Mouse (Mus musculus) midbrain, embryonic 15.5 days (tissue): ENCODE results near the gene Smug1. TPM values are rescaled to one million over a fixed set of nuclear protein-coding genes. Genes with fewer than 3 reads are reported as not detected.

Experiments
- ATAC-seq: fragments of 200-750 bp; cut with Nextera tagmentation; replicated peaks from 2 replicates; pipeline ENCODE4 v1.8.0; 2017; ENCODE audit warnings: moderate TSS enrichment
- H3K27ac ChIP-seq: fragments of 300-500 bp; sonication (generic); 2 replicates; pipeline ENCODE4 v1.5.1; 2015; ENCODE audit warnings: mild to moderate bottlenecking, inconsistent platforms
- H3K27me3 ChIP-seq: fragments of 300-500 bp; sonication (generic); replicated peaks from 2 replicates; pipeline ENCODE4 v1.6.1; 2015; ENCODE audit warnings: inconsistent platforms
- H3K36me3 ChIP-seq: fragments of 300-500 bp; sonication (generic); replicated peaks from 2 replicates; pipeline ENCODE4 v1.6.1; 2015; ENCODE audit warnings: inconsistent platforms
- H3K4me1 ChIP-seq: fragments of 300-500 bp; sonication (generic); 2 replicates; pipeline ENCODE4 v1.6.1; 2015; ENCODE audit warnings: inconsistent platforms
- H3K4me2 ChIP-seq: fragments of 300-500 bp; sonication (generic); 2 replicates; pipeline ENCODE4 v1.6.1; 2015; ENCODE audit warnings: inconsistent platforms, mild to moderate bottlenecking, moderate library complexity
- H3K4me3 ChIP-seq: fragments of 300-500 bp; sonication (generic); 2 replicates; pipeline ENCODE4 v1.5.1; 2015; ENCODE audit warnings: mild to moderate bottlenecking, inconsistent platforms
- H3K9ac ChIP-seq: fragments of 300-500 bp; sonication (generic); 2 replicates; pipeline ENCODE4 v1.6.1; 2015; ENCODE audit warnings: mild to moderate bottlenecking, inconsistent platforms
- H3K9me3 ChIP-seq: fragments of 300-500 bp; sonication (generic); 2 replicates; pipeline ENCODE4 v1.6.1; 2016; ENCODE audit warnings: inconsistent platforms
- WGBS: fragments of 180-500 bp; shearing (Covaris S2); methylation state at CpG from one replicate; pipeline ENCODE4 v1.1.7; 2015; ENCODE audit warnings: mixed read lengths; 5-methylcytosine and 5-hydroxymethylcytosine counted together
- polyA plus RNA-seq: library from polyadenylated mRNA; unstranded; fragments of >200 nt; fragmentation: Nextera tagmentation; extraction: Ambion mirVana; gene quantifications from 2 replicates; pipeline ENCODE4 v1.2.1, GENCODE M21; 2015

Gene Smug1
- polyA plus RNA-seq, 1 experiment from 2014 or later = 24.2 TPM

DNA sequence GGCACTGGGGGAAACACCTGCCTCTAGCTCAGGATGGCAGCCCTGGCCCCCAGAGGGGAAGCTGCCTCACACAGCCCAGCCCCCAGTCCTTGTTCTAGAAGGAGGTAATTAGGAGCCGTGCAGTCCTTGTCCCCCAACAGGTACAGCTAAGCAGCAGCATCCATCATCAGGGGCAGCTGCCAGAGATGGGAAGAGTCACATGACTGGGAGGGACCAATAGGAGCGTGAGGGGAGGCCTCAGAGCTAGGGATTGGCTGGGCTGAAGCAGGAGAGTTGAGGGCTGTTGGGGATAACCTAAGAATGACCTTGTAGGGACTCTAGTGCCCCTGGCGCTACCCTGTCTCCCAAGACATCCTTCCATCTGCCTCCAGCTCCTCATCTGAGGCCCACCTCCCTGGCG, 33.1 kb downstream of the Smug1 start:
- Histone ChIP-seq H3K27me3 (0 out of 2 replicates have a peak, but pooled peaks cover 5% of the 10 kb centered on the region), H3K4me2 (no peak overlapping the region), H3K27ac (0 out of 2 replicates have a peak overlapping the region, but pooled peaks have one; percentile 31)

DNA sequence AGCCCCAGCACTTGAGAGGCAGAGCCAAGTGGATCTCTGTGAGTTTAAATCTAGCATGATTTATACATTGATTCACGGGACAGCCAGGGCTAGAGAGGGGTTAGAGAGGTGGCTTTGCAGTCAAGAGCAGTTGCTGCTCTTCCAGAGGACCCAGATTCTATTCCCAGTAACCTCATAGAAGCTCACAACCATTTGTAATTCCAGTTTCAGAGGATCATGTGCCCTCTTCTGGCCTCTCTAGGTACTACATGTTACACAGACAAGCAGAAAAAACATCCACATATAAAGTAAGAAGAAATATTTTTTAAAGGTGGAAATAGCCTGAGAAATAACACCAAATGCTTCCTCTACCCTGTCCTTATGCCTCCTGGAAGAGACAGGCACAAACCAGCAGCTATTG, 36.2 kb downstream of the Smug1 start:
- H3K4me3 ChIP-seq = no peak overlapping the region
- WGBS = 36% methylated on average over 1 of the region's 1 CpGs
- no peak overlapping the region for H3K27ac ChIP-seq
- peaks cover 21% of the 10 kb centered on the region for H3K4me1 ChIP-seq
- H3K27me3 ChIP-seq = peaks cover 5% of the 10 kb centered on the region; the same call in 1 of the 2 replicates
- no peaks in the 10 kb centered on the region for H3K9me3 ChIP-seq
- ATAC-seq = no peak
- H3K36me3 ChIP-seq = no peaks in the 10 kb centered on the region
- H3K9ac ChIP-seq = no peak overlapping the region
- no peak overlapping the region for H3K4me2 ChIP-seq

More for the DNA sequence above, 33.1 kb downstream of the Smug1 start:
- Histone ChIP-seq H3K36me3 (no peaks in the 10 kb centered on the region), H3K9ac (no peak overlapping the region), H3K4me3 (no peak overlapping the region), H3K9me3 (no peaks in the 10 kb centered on the region), H3K4me1 (peaks cover 22% of the 10 kb centered on the region)
- 18% methylated on average over 4 of the region's 4 CpGs for WGBS
- ATAC-seq = peak; percentile 80

DNA sequence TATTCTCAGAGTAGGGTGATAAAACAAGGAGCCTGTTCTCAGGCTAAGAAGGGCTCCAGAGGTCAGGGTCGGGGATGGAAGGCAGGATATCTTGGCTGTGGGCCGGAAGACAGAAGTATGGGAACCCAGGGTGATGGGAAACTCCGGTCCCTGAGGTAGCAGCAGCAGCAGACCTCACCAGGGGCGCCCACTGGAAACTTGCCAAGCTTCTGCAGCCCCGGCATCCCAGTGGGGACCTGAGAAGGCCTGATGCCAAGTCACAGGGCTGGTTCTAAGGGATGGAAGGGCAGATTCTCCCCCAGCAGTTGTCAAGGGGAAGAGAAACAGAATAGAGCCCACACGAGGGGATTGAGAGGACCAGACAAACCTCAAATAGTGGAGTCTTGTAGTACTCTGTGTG, 37.6 kb downstream of the Smug1 start:
- H3K9me3 ChIP-seq = no peaks in the 10 kb centered on the region
- peaks cover 8% of the 10 kb centered on the region for H3K4me1 ChIP-seq
- H3K27me3 ChIP-seq = peaks cover 9% of the 10 kb centered on the region
- ATAC-seq = no peak
- H3K9ac ChIP-seq = no peak overlapping the region
- no peak overlapping the region for H3K4me2 ChIP-seq
- H3K27ac ChIP-seq = no peak overlapping the region
- WGBS = 32% methylated on average over 6 of the region's 6 CpGs
- H3K36me3 ChIP-seq = no peaks in the 10 kb centered on the region
- H3K4me3 ChIP-seq = no peak overlapping the region

DNA sequence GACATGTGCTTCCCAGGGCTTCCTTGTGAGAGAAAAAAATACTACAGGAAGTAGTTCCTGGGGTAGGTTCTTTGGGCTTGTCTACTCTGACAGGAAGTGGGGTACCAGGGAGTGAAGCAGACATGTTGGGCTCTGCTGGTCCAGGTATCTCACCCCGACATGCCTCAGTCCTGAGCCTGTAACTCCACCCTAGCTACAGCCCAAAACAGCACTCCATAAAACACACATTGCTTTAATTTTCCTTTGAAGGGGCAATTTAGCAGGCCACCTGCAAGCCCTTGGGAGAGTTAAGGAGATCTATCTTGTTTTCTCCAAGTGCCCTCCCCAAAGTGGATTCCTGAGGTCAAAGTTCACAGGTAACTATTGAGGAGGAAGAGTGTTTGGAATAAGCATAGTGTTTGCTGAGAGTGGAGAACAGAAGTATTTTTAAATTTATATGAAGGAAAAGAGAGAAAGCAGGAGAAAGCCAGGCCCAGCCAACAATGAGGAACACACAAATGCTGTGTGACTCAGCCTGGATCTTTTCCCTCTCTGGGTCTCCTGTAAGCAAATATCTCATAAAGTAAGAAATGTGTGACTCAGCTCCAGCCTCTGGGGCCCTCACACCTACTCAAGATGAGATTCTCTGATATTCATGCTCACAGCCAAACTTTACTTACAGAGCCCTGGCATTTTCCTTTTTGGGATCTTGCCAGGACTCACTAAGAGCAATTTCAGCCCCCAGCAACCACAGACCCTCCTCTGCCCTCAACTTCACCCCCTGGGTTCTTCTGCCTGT, 38.6 kb downstream of the Smug1 start:
- 75% methylated on average over 1 of the region's 1 CpGs for WGBS
- peaks cover 9% of the 10 kb centered on the region for H3K27me3 ChIP-seq

DNA sequence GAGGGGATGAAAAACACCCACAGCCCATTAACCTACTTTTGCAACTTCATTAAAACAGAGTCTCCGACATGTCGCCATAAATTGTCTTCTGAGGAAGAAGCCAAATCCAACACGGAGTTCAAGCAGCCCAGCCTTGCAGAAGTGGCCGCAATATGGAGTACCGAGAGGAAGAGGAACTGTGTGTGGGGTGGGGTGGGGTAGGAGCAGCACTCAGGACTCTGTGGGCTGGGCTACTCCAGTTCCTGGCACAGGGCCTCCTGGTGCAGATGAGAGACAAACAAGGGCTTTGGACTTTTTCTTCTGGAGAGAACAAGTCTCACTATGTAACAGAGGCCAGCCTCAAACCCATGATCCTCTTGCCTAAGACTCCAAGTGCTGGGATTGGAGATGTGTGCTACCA, 40.9 kb downstream of the Smug1 start:
- Histone ChIP-seq H3K9ac (no peak overlapping the region), H3K4me1 (no peaks in the 10 kb centered on the region), H3K4me2 (no peak overlapping the region), H3K36me3 (no peaks in the 10 kb centered on the region), H3K4me3 (no peak overlapping the region), H3K9me3 (no peaks in the 10 kb centered on the region), H3K27me3 (peaks cover 3% of the 10 kb centered on the region), H3K27ac (no peak overlapping the region)
- ATAC-seq = no peak
- 90% methylated on average over 5 of the region's 5 CpGs for WGBS

More for the DNA sequence above, 38.6 kb downstream of the Smug1 start:
- no peak overlapping the region for H3K27ac ChIP-seq
- H3K36me3 ChIP-seq = no peaks in the 10 kb centered on the region
- no peaks in the 10 kb centered on the region for H3K9me3 ChIP-seq
- H3K4me3 ChIP-seq = no peak overlapping the region
- no peaks in the 10 kb centered on the region for H3K4me1 ChIP-seq
- H3K9ac ChIP-seq = no peak overlapping the region
- no peak overlapping the region for H3K4me2 ChIP-seq
- ATAC-seq = no peak

DNA sequence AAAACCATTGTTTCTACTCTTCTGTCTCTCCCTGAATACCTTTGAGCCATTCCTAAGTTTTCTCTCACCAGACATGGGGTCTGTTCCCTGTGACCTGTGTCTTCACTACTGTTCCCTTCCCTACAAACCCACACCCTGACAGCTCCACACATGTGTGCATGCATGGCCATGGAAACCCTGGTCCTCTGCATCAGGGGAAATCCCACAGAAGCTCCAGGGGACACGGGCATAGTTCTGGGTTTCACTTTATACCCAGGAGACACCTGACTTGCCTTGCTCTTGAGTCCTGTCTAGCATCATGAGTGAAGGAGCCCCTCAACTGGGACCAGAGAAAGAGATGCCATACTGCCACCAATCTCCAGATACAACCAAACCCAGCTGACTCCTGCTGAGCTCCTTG, 42.6 kb downstream of the Smug1 start:
- WGBS = 80% methylated on average over 1 of the region's 1 CpGs
- H3K9me3 ChIP-seq = no peaks in the 10 kb centered on the region
- no peaks in the 10 kb centered on the region for H3K36me3 ChIP-seq
- H3K4me3 ChIP-seq = no peak overlapping the region
- H3K9ac ChIP-seq = no peak overlapping the region
- peaks cover 3% of the 10 kb centered on the region for H3K27me3 ChIP-seq
- no peak overlapping the region for H3K4me2 ChIP-seq
- H3K27ac ChIP-seq = no peak overlapping the region
- ATAC-seq = no peak
- no peaks in the 10 kb centered on the region for H3K4me1 ChIP-seq

DNA sequence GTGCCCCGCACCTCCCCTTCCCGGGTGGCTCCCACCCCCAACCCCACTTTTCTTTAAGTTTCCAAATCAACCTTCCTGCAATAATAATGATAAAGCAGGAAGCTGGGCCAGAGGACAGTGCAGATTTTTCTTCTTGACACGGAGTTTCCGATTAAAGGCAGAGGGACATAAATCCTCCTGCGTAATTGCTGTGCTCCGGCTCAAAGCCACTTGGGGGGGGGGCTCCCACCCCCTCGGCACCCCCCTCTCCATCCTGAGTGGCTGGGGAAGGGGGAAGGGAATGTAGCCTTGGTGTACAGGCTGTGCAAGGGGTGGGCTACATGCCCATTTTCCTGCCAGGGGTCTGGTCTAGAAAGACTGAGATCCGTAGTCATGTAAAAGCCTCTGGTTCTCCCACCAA, 43.5 kb downstream of the Smug1 start:
- WGBS = 72% methylated on average over 8 of the region's 8 CpGs
- Histone ChIP-seq H3K4me3 (no peak overlapping the region), H3K9me3 (no peaks in the 10 kb centered on the region), H3K27ac (no peak overlapping the region), H3K9ac (no peak overlapping the region), H3K4me2 (no peak overlapping the region), H3K27me3 (peaks cover 3% of the 10 kb centered on the region), H3K4me1 (no peaks in the 10 kb centered on the region), H3K36me3 (no peaks in the 10 kb centered on the region)
- no peak for ATAC-seq

DNA sequence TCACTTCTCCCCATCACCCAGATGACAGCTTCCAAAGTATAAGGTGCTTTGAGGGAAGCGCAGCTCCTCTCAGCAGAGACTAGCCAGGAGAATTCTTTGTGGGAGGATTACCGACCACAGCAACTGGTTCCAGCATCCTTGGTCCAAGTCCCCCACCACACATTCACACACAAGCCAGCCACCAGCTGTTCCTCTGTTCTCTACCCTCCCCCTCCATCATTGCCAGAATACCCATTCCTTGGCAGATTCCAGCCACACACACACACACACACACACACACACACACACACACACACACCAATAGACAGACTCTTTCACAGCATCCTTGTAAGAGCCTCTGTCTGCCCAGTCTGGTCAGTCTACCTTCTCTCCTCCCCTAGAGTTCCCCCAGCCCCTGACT, 44.5 kb downstream of the Smug1 start:
- H3K4me3 ChIP-seq = no peak overlapping the region
- no peak overlapping the region for H3K27ac ChIP-seq
- 42% methylated on average over 2 of the region's 2 CpGs for WGBS
- H3K27me3 ChIP-seq = peaks cover 6% of the 10 kb centered on the region
- no peaks in the 10 kb centered on the region for H3K9me3 ChIP-seq
- H3K4me2 ChIP-seq = no peak overlapping the region
- H3K9ac ChIP-seq = no peak overlapping the region
- no peaks in the 10 kb centered on the region for H3K36me3 ChIP-seq
- H3K4me1 ChIP-seq = no peaks in the 10 kb centered on the region
- no peak for ATAC-seq

DNA sequence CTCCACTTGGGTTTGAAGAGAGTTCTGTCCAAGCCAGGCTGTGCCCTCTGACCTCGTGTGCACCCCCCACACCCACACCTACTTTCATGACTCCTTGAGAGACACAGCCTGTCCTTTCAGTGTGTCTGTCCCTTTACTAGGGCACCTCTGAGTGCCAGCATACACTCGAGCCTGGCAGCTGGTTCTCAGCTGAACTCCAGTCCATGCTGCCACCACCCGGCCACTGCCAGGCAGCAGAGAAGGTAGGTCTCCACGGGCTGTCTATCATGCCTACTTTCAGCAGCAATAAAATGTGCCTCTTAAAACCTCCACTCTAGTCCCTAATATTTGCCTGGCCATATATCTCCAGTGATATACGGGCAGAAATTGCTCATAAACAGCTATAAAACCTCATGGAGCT, 45.5 kb downstream of the Smug1 start:
- no peak for ATAC-seq
- H3K9ac ChIP-seq = no peak overlapping the region
- WGBS = 59% methylated on average over 5 of the region's 5 CpGs
- no peak overlapping the region for H3K4me3 ChIP-seq
- no peaks in the 10 kb centered on the region for H3K36me3 ChIP-seq
- H3K27me3 ChIP-seq = peaks cover 15% of the 10 kb centered on the region
- no peak overlapping the region for H3K27ac ChIP-seq
- no peaks in the 10 kb centered on the region for H3K9me3 ChIP-seq
- H3K4me1 ChIP-seq = no peaks in the 10 kb centered on the region
- H3K4me2 ChIP-seq = no peak overlapping the region

DNA sequence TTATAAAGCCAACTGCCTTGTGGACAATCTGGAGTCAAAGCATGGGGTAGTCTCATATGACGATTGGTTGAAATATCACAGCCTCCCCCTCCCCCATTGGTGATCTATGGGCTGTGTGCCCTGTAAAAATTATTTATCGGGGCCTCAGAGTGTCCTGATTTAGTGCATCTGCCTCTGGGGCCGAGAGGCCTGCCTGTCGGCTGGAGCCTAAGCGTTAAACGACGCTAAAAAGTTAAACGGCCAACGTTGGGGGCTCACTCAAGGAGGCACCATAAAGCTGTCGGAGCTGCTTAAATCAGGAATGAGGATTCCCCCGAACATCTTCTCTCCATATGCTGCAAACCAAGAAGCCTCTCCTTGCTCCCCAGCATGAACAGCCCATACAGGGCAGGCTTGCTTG, 46.3 kb downstream of the Smug1 start:
- Histone ChIP-seq H3K4me3 (no peak overlapping the region), H3K9me3 (no peaks in the 10 kb centered on the region), H3K4me1 (no peaks in the 10 kb centered on the region), H3K27ac (no peak overlapping the region), H3K36me3 (no peaks in the 10 kb centered on the region), H3K4me2 (no peak overlapping the region), H3K27me3 (peaks cover 21% of the 10 kb centered on the region), H3K9ac (no peak overlapping the region)
- ATAC-seq = no peak
- WGBS = 77% methylated on average over 11 of the region's 11 CpGs

DNA sequence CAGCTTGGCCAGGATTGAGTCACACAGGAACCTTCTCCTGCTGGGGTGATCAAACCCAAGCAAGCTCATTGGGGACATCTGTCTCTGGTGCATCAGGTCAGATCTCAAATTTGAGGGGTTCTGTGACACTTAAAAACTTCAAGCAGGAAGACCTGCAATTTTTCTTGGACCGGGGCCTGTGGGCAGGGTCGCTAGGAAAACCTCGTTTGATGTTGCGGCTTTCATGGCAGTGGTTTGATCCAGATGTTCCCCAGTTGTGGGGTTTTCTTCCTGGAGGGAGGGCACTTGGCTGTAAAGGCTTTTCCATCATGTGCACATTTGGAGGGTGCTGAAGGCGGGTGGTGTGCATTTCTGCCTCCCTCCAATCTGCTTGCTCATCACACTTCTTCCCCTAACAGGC, 51.2 kb downstream of the Smug1 start:
- Histone ChIP-seq H3K27me3 (peaks cover 30% of the 10 kb centered on the region), H3K9ac (no peak overlapping the region)
- no peak for ATAC-seq

DNA sequence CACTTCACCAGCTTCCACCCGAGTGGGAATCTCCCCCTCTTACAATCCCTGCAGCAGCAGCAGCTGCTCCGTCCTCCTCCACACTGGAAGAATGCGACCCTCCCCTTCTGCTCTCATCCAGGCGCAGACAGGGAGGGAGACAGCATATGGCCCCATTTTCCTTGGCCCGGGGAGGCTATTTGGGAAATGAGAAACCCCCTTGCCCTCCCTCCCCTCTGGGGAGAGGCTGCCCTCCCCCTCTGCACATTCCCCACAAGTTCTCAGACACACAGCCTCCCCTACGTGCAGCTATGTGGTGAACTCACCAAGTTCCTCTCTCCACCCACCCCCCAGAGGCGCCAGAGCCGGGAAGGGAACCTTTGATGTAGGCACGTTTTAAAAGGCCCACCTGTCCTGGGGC, 51.6 kb downstream of the Smug1 start:
- WGBS = 6% methylated on average over 9 of the region's 9 CpGs
- no peak overlapping the region for H3K4me2 ChIP-seq
- H3K9ac ChIP-seq = no peak overlapping the region
- H3K27me3 ChIP-seq = peaks cover 30% of the 10 kb centered on the region
- no peak for ATAC-seq
- H3K36me3 ChIP-seq = no peaks in the 10 kb centered on the region
- H3K4me3 ChIP-seq = no peak overlapping the region
- H3K9me3 ChIP-seq = no peaks in the 10 kb centered on the region
- no peak overlapping the region for H3K27ac ChIP-seq
- H3K4me1 ChIP-seq = no peaks in the 10 kb centered on the region

More for the DNA sequence above, 51.2 kb downstream of the Smug1 start:
- H3K36me3 ChIP-seq = no peaks in the 10 kb centered on the region
- H3K4me2 ChIP-seq = no peak overlapping the region
- H3K9me3 ChIP-seq = no peaks in the 10 kb centered on the region
- H3K4me1 ChIP-seq = no peaks in the 10 kb centered on the region
- no peak overlapping the region for H3K4me3 ChIP-seq
- no peak overlapping the region for H3K27ac ChIP-seq
- 66% methylated on average over 5 of the region's 5 CpGs for whole genome bisulfite sequencing

DNA sequence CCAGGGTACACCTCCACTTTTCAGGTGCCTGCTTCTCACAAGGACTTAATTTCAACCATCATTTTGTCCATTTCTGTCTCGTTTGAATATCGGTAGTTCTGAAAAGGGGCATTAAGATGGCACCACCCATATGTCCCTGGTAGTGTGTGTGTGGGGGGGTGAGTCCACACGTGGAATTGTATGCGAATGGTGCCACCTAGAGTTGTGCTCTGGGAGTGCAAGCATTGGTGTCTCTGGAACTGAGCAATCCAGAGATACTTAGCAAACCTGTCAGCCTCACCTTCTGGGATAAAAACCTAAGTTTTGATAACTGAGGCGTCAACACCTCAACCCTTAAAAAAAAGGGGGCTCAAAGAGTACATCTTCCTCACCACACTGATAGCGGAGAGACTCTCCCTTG, 53.8 kb downstream of the Smug1 start:
- Histone ChIP-seq H3K4me2 (no peak overlapping the region), H3K4me1 (peaks cover 5% of the 10 kb centered on the region), H3K27ac (no peak overlapping the region), H3K9me3 (no peaks in the 10 kb centered on the region), H3K9ac (no peak overlapping the region), H3K36me3 (no peaks in the 10 kb centered on the region), H3K27me3 (peaks cover 33% of the 10 kb centered on the region), H3K4me3 (no peak overlapping the region)
- 80% methylated on average over 6 of the region's 6 CpGs for WGBS
- no peak for ATAC-seq
